Mouse (Mus musculus) telencephalon, adult 2 months (tissue): ENCODE results near the gene Cyth3.

Experiments
- DNase-seq: peaks from one replicate; pipeline ENCODE4 v3.0.0-alpha.2; 2011; ENCODE audit warnings: low read depth, low spot score

Cyth3 gene

DNA sequence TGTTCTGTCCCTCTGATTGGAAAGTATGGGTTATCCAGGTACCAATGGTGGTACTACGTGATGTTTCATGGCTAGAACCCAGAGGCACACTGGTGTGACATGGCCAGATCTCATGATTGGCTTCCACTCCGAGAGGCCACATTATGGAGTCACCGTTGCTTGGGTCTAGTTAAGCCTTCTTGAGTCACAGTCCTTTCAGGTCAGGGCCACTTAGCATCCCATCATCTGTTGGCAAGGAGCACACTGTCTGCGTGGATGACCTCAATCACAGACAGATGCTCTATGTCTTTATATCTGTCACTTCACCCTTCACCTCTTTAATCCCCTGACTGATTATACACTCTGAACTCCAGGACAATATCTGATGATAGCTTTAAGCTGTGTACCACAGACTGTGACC lies 6.1 kb upstream of the Cyth3 start:
- DNase-seq = no peak

DNA sequence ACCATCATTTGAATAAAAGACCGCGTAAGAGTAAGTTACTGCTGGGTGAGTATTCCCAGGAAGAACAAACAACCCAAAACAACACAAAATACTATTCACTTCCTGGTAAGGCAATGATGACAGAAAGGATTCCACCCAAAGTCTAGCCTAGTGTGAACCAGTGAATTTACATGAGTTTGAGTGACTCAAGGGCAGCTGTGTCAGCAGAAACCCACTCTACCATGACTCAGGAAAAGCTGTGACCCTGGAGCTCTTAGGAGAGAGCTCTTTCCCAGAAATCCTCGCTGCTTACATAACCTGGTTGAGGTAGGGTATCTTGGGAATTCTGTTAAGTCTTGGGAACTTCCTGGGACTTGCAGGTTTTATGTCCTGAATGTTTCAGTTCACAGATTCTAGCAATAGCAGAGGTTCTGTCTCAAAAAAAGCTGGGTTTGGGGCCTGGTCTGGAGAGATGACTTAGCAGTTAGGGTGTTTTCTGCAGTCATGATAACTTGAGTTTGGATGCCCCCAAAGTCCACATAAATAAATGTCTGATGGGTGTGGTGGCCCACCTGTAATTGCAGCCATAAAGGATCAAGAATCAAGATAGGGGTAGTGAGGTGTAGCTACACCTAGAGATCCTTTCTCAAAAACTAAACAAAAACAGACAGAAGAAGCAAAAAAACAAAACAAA lies 5.5 kb upstream of the Cyth3 start:
- no peak for DNase-seq

DNA sequence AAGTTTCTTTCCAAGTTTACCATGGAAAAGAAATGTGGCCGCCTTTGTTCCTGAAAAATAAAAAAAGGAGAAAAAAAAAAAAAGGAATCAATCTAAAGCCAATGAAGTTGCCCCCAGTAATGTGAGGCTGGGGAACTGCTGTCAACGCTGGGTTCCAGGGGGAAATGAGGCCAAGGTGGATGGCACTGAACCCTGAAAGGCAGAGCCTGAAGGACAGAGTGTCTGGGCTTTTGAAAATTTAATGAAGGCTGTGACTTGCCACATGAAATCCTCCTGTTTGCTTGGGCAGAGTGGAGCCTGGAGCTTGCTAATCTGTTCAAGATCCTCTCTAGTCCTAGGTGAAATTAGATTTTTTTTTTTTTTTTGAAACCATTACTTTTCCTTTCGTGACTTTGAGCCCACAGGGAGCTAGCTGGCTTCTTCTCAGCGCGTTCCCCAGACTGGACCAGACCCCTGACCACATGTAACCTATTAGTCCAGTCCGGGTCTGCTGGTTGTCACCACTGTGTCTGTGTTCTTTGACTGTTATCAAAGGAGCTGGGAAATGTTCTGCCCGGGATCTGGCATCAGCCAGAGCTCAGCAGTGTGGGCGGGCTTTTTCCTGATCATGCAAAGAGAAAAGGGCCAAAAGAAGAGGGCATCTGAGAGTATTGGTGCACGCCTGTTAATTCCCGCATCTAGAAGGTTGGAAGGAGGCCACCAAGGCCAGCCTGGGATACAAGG lies 4.6 kb upstream of the Cyth3 start:
- no peak for DNase-seq

DNA sequence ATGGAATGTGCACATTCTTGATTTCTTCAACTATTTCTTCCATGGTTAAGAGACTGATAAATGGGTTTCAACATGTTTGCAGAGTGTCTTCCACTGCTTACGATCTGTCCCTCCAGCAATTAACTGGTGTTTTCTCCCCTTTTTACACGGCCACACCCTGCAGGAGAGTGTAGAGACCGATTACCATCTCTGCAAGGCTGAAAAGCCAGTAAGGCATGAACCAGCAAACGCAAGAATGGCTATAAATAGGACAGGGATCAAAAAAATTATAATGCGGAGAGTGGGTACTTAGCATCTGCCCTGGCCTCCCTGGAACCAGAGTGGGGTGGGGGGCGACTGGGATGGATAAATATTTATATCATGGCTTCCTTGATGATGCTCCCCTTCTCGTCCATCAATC lies 3.7 kb upstream of the Cyth3 start:
- no peak for DNase-seq

DNA sequence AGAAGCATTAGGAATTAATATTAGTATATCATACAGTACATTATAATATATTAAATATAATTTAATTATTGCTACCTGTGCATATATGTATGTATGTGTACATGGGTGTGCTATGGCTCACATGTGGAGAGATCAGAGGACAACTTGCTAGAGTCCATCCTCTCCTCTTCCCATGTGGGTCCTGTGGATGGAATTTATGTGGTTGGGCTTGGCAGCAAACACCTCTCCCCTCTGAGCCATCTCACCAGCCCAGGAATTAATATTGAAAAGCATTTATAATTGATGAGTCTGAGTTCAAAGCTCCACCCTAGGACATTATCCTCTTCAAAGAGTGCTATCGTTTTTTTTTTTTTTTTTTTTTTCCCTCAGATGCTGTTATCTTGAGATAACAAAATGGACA lies 2.1 kb upstream of the Cyth3 start:
- no peak for DNase-seq

DNA sequence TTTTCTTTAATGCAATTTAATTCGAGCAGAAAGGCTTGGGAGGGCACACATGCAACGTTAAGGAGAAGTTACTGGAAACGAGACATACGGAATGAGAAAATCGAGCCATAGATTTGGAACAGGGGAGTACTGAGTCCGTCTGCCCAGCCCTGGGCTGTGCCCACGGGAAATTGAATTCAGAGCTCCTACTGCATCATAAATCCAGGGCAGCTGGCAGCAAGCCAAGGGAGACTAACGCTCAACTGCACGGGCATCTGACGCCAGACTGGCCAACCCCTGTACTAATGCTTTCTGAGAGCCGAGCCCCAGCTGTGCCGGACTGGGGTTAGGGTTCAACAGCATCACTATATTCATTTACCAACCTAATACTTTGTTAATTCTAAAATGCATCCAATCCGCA lies 1.3 kb upstream of the Cyth3 start:
- DNase-seq = no peak

DNA sequence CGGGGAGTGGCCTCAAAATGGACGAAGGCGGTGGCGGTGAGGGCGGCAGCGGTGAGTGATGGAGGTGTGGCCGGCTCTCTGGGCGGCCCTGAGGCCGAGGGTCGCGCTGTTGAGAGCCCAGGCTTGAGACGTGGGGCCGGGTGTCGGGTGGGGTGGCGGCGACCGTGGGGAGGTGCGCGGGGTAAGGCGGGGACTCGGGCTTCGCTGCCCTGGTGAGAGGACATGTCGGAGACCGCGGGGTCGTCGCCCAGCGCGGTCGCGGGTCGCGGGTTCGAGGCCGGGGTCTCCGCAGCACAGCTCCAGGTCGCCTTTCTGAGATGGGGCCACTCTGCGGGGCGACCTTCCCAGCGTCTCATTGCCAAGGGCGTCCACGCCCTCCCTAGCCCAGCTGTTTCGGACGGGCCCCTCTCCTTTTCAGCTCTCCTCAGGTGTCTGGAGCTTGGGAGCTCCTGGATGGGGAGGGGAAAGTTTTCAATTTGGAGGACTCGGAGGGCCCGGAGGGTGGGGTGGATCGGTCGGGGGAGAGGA lies 440 bp downstream of the Cyth3 start:
- DNase-seq = no peak

DNA sequence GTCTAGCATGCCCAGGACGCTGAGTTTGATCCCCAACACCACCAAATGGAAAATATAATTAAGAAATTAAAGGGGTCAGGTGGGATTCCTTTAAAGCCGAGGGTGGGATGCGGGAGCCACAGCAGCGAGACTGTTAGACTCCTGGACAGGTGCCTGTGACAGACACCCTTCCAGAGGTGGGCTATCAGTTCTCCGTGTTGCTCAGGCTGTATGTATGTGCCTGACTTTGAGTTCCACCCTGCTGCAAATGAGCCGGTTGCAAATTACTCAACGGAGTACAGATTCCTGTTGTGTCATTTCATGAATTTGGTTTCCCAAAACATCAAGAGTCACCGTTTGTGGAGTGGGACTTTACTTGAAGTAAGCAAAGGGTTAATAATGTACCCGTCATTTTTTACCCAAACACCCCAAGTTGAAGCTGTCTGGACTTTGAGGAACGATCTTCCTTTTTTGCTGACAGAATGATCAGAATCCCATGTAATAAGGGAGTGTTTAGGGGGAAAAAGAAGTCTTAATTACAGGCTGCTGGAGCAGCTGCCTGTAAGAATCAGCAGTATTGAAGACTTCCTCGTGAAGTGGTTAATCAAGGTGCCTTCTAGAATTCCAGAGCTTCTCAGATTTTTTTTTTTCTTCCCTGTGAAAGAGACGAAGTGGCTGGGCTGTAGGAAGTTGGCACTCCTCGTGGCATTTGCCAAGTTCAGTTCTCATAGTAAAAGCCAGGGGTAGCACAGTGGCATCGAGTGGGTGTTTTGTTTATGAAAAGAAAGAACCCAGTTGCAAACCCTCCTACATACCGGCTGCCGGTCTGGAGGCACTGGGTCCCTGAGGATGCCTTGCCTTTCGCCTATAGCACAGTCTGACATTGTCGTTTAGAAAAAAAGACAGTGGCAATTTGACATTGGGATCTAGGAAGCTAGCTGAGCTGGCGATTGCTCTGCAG lies 1.4 kb downstream of the Cyth3 start:
- no peak for DNase-seq

DNA sequence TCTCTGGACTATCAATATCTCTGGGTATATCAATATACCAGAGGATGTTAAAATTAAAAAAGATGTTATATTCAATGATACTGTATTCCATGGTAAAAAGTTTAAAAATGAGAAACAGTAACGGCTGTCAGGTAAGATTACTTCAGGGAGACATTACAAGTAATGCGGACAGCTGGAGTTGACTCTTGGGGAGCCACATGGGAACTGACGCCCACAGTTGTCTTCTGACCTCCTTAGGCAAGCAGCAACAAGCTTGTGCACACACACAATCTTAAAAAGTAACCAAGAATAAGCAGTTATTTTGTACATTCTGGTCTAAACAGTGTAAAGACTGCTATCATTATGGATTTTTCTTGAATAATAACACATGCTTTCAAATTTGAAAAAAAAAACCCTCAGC lies 2.2 kb downstream of the Cyth3 start:
- no peak for DNase-seq

DNA sequence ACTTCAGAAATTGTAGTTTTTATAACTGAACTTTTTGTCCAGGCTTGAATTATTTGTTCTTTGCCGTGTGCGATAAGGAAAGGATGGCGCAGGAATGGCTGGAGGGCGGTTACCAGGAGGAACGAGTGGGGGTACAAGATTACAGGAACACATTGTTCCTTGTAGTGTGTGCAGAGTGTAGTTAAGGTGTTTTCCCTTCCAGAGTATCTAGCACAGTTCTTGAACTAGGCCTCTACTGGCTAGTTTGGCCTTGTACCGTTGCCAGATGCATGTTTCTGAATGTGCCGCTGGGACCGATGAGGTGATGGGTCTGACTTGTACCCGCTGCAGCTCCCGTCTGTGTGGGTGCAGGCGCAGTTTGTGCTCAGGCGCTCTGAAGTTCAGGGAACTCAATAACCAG lies 3.2 kb downstream of the Cyth3 start:
- DNase-seq = no peak

DNA sequence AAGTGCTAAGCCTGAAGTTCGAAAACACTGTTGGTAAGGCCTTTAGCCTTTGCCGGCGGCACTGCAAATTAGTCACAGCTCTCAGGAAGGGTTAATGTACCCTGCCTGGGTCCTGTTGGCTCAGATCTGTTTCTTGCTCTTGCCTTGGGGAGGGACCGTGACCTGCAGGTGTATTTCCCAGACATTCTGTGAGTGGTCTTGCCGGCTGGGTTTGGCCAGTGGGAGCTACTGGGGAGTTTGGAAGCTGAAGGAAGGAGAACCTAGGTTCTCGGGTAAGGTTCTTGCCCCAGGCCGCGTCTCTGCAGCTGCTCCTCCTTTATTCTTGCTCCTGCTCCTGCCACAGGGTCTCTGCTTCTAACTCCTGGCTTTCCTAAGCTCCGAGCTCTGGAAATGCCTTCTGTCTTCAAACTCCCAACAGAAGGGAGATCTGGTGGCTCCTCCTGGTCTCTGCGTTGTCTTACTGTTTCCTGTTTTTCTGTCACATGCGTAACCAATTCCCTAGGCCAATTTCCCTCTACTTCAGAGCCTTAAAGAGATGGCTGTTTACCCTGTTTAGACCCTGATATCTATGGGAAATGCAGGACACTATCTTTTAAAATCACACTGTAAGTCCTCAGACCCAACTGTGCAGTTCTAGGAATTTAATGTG lies 3.8 kb downstream of the Cyth3 start:
- no peak for DNase-seq

DNA sequence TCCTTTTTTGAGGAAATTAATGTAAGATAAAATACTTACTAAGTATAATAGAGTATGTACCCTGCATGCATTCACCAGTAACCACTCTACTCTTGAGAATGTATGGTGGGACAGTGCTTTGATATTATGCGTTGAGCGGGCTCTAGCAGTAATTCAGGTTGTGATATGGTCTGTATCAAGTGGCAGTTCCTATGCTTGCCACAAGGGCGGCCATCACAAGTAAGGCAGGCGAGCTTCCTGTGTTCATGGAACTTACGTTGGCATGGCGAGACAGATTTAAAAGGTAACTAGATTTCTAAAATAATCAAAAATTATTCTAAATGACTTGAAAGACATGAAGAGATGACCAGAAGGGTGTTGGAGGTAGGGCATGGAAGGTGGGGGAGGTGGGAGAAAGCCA lies 5.3 kb downstream of the Cyth3 start:
- no peak for DNase-seq

DNA sequence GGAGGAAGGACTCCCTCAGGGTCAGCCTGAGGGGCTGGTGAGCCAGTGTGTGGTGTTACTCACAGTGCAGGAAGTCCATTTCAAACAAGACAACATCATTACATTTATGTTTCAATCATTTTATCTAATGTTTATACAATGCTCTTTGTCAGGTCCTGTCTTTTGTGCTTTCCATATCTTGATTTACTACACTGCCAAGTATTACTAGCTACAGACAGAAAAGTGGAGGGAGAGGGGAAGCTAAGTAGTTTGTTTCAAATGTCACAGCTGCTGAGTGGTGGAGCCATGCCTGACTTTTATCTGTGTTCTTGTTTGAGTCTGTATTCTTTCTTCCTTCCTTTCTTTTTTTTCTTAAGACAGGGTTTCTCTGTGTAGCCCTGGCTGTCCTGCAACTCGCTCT lies 5.7 kb downstream of the Cyth3 start:
- DNase-seq = no peak

DNA sequence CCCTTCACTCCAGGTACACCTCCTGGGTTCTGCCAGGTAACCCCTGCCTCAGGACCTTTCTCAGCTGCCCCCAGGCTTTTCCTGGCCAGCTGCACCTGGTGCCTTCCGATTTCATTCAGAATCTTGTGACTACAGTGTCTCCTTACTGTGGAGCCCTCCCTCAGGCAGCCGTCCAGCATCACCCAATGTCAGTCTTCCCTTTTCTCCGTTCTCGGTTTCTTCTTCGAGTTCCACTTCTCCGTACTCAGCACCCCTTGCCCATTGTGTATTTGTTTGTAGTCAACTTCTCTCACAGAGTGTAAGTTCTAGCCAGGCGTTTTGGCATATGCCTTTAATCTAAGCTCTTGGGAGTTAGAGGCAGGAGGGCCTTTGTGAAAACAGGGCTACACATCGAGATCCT lies 7.4 kb downstream of the Cyth3 start:
- no peak for DNase-seq

DNA sequence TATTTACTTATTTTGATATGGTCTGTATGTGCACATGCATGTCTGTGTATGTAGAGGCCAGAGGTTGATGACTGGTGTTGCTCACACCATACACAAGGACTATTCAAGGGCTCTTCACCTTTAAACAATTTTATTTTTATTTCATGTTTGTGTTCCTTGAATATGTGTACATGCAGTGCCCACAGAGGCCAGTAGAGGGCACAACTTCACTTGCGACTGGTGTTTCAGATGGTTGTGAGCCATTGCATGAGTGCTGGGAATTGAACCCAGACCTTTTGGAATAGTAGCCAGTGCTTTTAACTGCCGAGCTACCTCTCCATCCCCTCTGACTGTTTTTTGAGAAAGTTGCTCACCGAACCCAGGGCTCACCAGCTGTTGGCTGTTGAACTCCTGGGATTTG lies 8.0 kb downstream of the Cyth3 start:
- no peak for DNase-seq

DNA sequence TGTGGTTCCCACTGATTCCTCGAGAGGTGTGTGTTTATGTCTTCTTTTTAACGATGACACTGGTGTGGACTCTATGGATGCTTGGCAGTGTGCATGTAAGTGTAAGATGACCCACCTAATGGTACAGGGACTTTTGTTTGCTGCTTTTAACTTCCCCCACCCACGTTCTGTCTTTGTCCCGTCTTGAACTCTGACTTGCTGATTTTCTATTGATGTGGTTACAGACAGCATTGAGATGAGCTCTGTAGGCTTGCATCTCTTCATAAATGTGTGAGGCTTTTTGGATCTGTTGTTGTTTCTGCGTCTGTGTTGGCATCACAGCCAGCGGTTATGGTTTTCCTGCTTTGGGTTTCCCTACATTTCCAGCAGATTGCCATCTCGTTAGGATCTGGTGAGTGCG lies 8.5 kb downstream of the Cyth3 start:
- DNase-seq = no peak

DNA sequence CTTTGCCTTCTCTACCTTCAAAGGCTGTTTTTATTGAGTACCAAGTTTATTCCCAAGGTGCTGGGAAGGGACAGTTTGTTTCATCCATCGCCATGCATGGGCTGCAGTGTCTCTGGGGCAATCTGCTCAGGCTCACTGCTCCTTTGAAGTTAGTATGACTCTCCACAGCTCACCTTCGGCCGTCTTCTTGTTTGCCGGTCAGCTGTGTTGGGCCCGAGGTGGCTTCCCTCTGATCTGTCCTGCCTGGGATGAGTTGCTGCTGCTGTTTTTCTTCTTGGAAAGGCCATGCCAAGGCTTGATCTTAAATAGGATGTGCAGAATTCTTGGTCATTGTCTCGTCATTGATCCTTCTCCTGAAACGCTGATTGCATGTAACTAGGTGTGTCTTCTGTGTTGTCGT lies 9.3 kb downstream of the Cyth3 start:
- DNase-seq = no peak

DNA sequence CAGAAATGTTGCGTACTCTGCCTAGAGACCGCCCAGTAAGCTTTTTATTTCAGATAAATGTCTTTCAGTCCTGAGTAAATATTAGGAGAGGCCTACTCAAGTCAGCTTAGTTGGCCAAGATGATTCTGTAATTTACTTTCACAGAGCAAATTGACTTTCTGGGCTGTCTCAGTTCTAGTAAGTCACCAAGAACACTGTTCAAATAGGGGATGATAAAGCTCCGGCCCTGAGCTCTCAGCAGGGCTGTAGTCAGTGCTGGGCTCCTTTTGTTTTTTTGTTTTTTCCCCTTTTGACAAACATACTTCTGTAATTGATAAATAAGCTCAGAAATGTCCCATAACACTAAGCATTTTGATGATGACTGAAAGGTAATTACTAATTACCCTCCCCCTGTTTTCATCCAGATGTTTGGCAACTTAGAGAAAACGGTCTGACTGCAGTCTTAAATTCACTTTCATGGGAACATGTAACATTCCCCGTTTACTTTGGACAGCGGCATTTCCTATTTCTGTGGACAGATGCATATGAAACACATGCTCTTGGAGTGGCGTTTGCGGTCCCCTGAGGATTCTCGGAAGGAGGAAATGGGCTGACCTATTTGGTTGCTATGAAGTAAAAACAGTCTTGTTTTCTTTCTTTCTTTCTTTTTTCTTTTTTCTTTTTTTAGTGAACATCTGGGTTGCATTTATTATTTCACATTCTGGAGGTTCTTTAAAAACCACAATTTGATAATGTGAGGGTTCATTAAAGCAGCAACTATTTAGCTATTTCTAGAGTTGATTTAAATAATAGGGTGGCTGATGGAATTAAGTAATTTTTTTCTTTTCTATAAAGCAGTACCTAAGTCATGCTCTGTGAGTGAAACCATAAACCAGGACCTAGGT lies 10.7 kb downstream of the Cyth3 start:
- DNase-seq = no peak

DNA sequence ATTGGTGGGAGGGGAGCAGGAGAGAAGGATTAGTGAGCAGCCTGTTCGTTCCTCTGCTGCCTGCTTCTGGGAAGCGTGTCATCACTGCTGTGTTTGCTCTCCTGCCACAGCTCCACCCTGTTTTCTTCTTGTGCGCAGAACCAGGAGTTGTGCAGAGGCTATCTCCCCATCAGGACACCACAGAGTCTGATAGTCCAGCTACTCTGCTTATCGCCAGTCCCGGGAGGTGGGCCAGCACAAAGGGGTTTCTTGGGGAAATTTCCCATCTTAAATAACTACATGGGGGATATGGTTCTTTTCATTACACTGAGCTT lies 11.3 kb downstream of the Cyth3 start:
- no peak for DNase-seq

DNA sequence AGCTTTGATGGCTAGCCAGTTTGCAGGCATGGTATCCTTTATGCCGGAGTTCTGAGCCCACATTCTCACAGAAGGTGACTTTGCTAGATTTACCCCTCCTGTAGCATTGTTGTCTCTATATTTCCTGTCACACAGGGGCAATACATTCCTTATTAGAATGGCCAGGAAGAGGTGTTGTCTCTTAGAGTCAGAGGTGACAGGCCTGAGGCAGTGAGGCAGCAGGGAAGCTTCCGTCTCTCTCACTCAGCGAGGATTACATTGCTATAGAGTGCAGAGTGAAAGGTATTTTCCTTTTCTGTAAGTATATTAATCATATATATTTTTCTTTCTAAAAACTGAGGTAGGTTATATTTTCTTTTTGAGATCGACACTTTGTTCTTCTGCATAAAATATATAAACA lies 11.6 kb downstream of the Cyth3 start:
- DNase-seq = no peak

DNA sequence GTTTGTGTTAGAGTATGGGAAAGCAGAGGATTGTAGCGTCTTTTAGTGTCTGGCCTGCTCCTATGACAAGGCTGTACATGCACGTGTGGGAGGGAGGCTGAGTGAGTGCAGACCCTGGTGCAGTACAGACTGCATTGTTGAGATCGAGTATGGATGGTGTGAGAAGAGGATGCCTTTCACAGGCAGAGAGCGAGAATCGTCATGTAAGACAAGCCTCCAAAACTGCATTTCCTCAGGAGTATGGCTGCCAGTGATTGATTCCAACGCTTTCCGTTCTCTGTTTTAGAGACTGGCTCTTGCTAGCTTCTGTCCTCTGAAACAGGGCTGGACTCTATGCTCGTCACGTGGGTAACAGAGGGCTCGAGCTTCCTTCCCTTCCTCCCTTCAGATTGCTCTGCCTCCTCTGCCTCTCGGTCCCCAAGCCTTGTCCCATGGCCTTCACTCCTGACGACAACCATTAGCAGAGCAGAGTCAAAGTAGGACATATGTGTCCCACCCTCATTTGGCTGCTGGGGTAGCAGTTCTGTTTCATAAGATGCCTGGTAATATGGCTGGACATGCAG lies 12.4 kb downstream of the Cyth3 start:
- DNase-seq = no peak
